Mouse (Mus musculus) G1E (cell line): ENCODE results near the gene Zkscan3.

Source experiments
- CTCF ChIP-seq: IDR thresholded peaks from 2 replicates; pipeline ENCODE4 v1.5.1; 2012; ENCODE audit warnings: low read depth, low read length, inconsistent platforms, mixed read lengths
- GATA1 ChIP-seq: IDR thresholded peaks from 2 replicates; pipeline ENCODE4 v1.6.1; 2012; ENCODE audit warnings: borderline replicate concordance, low read length, inconsistent platforms, mixed read lengths
- POLR2AphosphoS5 ChIP-seq: IDR thresholded peaks from 2 replicates; pipeline ENCODE4 v1.6.1; 2012; ENCODE audit warnings: low read depth, low read length, inconsistent platforms; ENCODE audit not compliant: insufficient replicate concordance
- TAL1 ChIP-seq: conservative IDR thresholded peaks from 2 replicates; pipeline ENCODE4 v1.6.1; 2012; ENCODE audit warnings: low read depth, low read length, inconsistent platforms, mixed read lengths

DNA sequence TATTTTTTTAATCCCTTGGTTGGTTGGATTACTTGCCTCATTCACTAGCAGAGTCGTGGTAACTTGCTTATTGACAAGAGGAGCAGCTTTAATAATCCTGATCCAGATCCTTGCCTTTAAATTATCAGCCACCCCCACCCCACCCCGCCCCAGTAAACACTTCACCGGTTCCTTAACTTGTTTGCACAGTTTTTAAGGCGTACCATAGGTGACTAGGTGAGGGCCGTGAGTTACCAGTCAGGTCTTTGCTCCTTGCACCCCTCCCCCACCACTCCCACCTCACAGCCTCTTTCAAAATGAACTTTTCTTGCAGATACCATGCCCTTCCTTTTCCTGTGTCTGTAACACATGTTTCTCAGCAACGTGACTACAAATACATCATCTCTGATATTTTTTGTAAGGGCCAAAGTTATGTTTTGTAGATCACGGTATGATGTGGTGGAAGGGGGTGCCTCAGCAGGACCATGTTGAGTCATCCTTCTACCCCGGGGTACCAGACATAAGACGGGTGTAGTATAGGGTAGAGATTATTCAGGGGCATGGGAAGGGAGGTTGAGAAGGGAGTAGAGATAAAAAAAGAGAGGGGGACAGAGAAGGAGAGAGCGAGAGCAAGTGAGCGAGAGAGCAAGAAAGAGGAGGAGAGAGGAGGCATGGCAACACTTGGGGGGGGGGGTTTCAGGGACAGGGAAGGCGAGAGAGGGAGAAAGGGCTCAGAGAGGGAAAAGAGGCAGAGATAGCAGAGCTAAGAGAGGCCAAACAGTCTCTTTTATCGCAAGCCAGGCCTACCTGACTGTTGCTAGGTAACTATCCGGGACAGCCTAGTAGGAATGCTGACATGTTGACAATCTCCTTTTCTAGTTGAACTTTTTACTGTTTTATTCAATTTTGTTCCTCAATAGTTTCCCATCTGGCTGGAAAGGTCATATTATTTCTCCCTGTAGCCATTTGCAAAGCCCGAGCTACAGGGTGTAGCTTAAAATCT is 12.0 kb upstream of the Zkscan3 start:
- TF ChIP-seq POLR2AphosphoS5 (no peak), CTCF (no peak), GATA1 (no peak), TAL1 (no peak)
